Mouse (Mus musculus) liver, postnatal 0 days (tissue): ENCODE measurements at regions not wholly inside any gene's neighbourhood (a gene's known extent, or its start where the extent isn't known, plus 50 kb on each side); places are given as distances from the start of the nearest gene placed in this dataset.

Experiments used
- ATAC-seq: fragments of 200-750 bp; cut with Nextera tagmentation; 2 replicates; pipeline ENCODE4 v1.8.0; 2017; ENCODE audit warnings: mild to moderate bottlenecking, moderate library complexity
- DNase-seq: peaks from one replicate; pipeline ENCODE4 v3.0.0-alpha.2; 2016
- H3K27ac ChIP-seq: fragments of 300-500 bp; sonication (generic); 2 replicates; pipeline ENCODE4 v1.5.1; 2014; ENCODE audit warnings: antibody characterized with exemption, moderate library complexity, mild to moderate bottlenecking, low read depth
- H3K27me3 ChIP-seq: fragments of 300-500 bp; sonication (generic); 2 replicates; pipeline ENCODE4 v1.6.1; 2014; ENCODE audit warnings: low read length, control low read depth, mixed read lengths; ENCODE audit not compliant: insufficient read depth
- H3K36me3 ChIP-seq: fragments of 300-500 bp; sonication (generic); replicated peaks from 2 replicates; pipeline ENCODE4 v1.6.1; 2014; ENCODE audit warnings: mild to moderate bottlenecking, control low read depth, low read length, moderate library complexity, mixed read lengths; ENCODE audit not compliant: insufficient read depth
- H3K4me1 ChIP-seq: fragments of 300-500 bp; sonication (generic); 2 replicates; pipeline ENCODE4 v1.6.1; 2014; ENCODE audit warnings: antibody characterized with exemption, mild to moderate bottlenecking, control low read depth; ENCODE audit not compliant: insufficient read depth
- H3K4me2 ChIP-seq: fragments of 300-500 bp; sonication (generic); 2 replicates; pipeline ENCODE4 v1.6.1; 2014; ENCODE audit warnings: low read depth, mild to moderate bottlenecking, low read length, moderate library complexity, mixed read lengths
- H3K4me3 ChIP-seq: fragments of 300-500 bp; sonication (generic); 2 replicates; pipeline ENCODE4 v1.5.1; 2014; ENCODE audit warnings: low read depth, low read length
- H3K9ac ChIP-seq: fragments of 300-500 bp; sonication (generic); replicated peaks from 2 replicates; pipeline ENCODE4 v1.6.1; 2014; ENCODE audit warnings: mild to moderate bottlenecking, moderate library complexity
- H3K9me3 ChIP-seq: fragments of 300-500 bp; sonication (generic); 2 replicates; pipeline ENCODE4 v1.6.1; 2016; ENCODE audit warnings: mild to moderate bottlenecking, control low read depth, low read length, mixed read lengths
- CTCF ChIP-seq: sonication (generic); IDR thresholded peaks from 2 replicates; pipeline ENCODE4 v1.5.1; 2016; ENCODE audit warnings: antibody characterized with exemption, low read depth
- EP300 ChIP-seq: IDR thresholded peaks from 2 replicates; pipeline ENCODE4 v1.6.1; 2016; ENCODE audit warnings: antibody characterized with exemption, low read depth, mild to moderate bottlenecking
- WGBS: fragments of 180-500 bp; shearing (Covaris S2); extraction: QIAGEN DNeasy Blood & Tissue Kit; methylation state at CpG from one replicate; pipeline ENCODE4 v1.1.7; 2014; ENCODE audit not compliant: insufficient replicate concordance; 5-methylcytosine and 5-hydroxymethylcytosine counted together

DNA sequence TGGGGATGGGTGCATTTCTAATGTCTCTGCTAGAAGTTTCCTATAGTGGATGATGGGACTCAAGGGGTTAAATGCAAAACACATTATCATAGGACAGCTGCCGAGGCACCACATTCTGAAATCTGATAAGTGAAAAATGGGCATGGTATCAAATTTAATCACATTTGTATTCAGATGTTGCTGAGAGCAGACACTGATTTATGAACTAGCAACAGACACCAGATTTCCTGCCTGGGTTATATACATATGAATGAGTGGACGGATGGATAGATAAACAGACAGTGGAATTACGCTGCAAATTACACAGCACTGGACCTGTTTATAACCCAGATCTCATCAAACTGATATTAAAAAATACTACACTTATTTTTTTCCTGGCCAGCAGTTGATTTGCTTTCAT lies 166.2 kb downstream of the Cmpk2 start:
- H3K4me3 ChIP-seq = no peak overlapping the region
- TF ChIP-seq EP300 (no peak), CTCF (no peak)
- no peak for DNase-seq
- no peaks in the 10 kb centered on the region for H3K4me1 ChIP-seq
- 49% methylated on average over 3 of the region's 3 CpGs for WGBS
- no peak overlapping the region for H3K9ac ChIP-seq
- H3K9me3 ChIP-seq = no peaks in the 10 kb centered on the region
- H3K27ac ChIP-seq = no peak overlapping the region
- H3K27me3 ChIP-seq = no peaks in the 10 kb centered on the region
- ATAC-seq = no peak
- no peak overlapping the region for H3K4me2 ChIP-seq
- no peaks in the 10 kb centered on the region for H3K36me3 ChIP-seq

DNA sequence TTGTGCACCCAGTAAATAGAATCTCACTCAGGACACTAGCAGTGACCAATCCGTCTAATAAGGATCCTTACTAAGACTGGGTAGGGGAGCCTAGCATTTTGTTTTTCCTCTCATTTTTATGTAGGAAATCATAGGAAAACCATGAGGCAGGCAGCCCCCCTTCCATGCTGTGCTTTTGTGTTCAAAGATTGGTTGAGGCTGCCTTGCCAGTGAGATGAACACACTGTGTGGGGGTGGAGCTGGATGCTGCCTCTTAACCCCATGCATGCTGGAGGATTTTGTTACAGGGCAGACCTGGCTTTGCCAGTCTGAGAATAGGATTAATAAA lies 162.8 kb downstream of the Cmpk2 start:
- H3K4me2 ChIP-seq = no peak overlapping the region
- no peaks in the 10 kb centered on the region for H3K9me3 ChIP-seq
- H3K4me3 ChIP-seq = no peak overlapping the region
- 65% methylated on average over 1 of the region's 1 CpGs for WGBS
- H3K36me3 ChIP-seq = no peaks in the 10 kb centered on the region
- no peak for ATAC-seq
- TF ChIP-seq EP300 (no peak), CTCF (no peak)
- H3K9ac ChIP-seq = no peak overlapping the region
- H3K27ac ChIP-seq = no peak overlapping the region
- DNase-seq = no peak
- H3K27me3 ChIP-seq = no peaks in the 10 kb centered on the region
- no peaks in the 10 kb centered on the region for H3K4me1 ChIP-seq

GRCm38 (mm10) chr12:26631111-26631794 lies 162.2 kb downstream of the Cmpk2 start:
- H3K4me2 ChIP-seq = no peak overlapping the region
- DNase-seq (no peak), ATAC-seq (no peak)
- no peaks in the 10 kb centered on the region for H3K27me3 ChIP-seq
- no peak overlapping the region for H3K4me3 ChIP-seq
- H3K9ac ChIP-seq = no peak overlapping the region
- no peaks in the 10 kb centered on the region for H3K4me1 ChIP-seq
- TF ChIP-seq EP300 (no peak), CTCF (no peak)
- no peaks in the 10 kb centered on the region for H3K9me3 ChIP-seq
- 66% methylated on average over 4 of the region's 4 CpGs for WGBS
- no peaks in the 10 kb centered on the region for H3K36me3 ChIP-seq
- H3K27ac ChIP-seq = no peak overlapping the region

- DNase-seq = no peak
- no peak overlapping the region for H3K27ac ChIP-seq
- no peaks in the 10 kb centered on the region for H3K27me3 ChIP-seq
- TF ChIP-seq CTCF (no peak), EP300 (no peak)
- H3K9me3 ChIP-seq = no peaks in the 10 kb centered on the region
- WGBS = 77% methylated on average over 12 of the region's 12 CpGs
- no peak overlapping the region for H3K4me2 ChIP-seq
- no peak overlapping the region for H3K9ac ChIP-seq
- no peak for ATAC-seq
- H3K4me1 ChIP-seq = no peaks in the 10 kb centered on the region
- H3K4me3 ChIP-seq = no peak overlapping the region
- no peaks in the 10 kb centered on the region for H3K36me3 ChIP-seq
These were observed 152.3 kb downstream of the Cmpk2 start for GRCm38 (mm10) chr12:26621135-26621932.

GRCm38 (mm10) chr12:26620501-26621134 lies 151.6 kb downstream of the Cmpk2 start:
- Histone ChIP-seq H3K27me3 (no peaks in the 10 kb centered on the region), H3K9ac (no peak overlapping the region), H3K36me3 (no peaks in the 10 kb centered on the region), H3K4me3 (no peak overlapping the region), H3K4me1 (no peaks in the 10 kb centered on the region), H3K9me3 (no peaks in the 10 kb centered on the region), H3K4me2 (no peak overlapping the region), H3K27ac (no peak overlapping the region)
- TF ChIP-seq CTCF (no peak), EP300 (no peak)
- WGBS = 69% methylated on average over 8 of the region's 8 CpGs
- ATAC-seq = no peak
- no peak for DNase-seq

- TF ChIP-seq EP300 = no peak
- TF ChIP-seq CTCF = no peak
- 78% methylated on average over 3 of the region's 3 CpGs for WGBS
- no peak for ATAC-seq
- Histone ChIP-seq H3K27ac (no peak overlapping the region), H3K27me3 (no peaks in the 10 kb centered on the region), H3K9ac (no peak overlapping the region), H3K36me3 (no peaks in the 10 kb centered on the region), H3K4me1 (no peaks in the 10 kb centered on the region), H3K9me3 (no peaks in the 10 kb centered on the region), H3K4me3 (no peak overlapping the region), H3K4me2 (no peak overlapping the region)
- DNase-seq = no peak
These were observed 149.0 kb downstream of the Cmpk2 start for GRCm38 (mm10) chr12:26617969-26618368.
